Mouse (Mus musculus) neural tube, embryonic 14.5 days (tissue): ENCODE data around the gene Haus7. TPM values are rescaled to one million over a fixed set of nuclear protein-coding genes. Genes with fewer than 3 reads are reported as not detected.

Experiments
- ATAC-seq: fragments of 200-750 bp; cut with Nextera tagmentation; 2 replicates; pipeline ENCODE4 v1.8.0; 2017; ENCODE audit warnings: low read depth, mild to moderate bottlenecking, moderate TSS enrichment, moderate library complexity
- H3K27ac ChIP-seq: fragments of 300-500 bp; sonication (generic); 2 replicates; pipeline ENCODE4 v1.5.1; 2014; ENCODE audit warnings: low read depth, mild to moderate bottlenecking, control low read depth, low read length, moderate library complexity, mixed read lengths
- H3K27me3 ChIP-seq: fragments of 300-500 bp; sonication (generic); 2 replicates; pipeline ENCODE4 v1.6.1; 2014; ENCODE audit warnings: low read length; ENCODE audit not compliant: control insufficient read depth, insufficient read depth
- H3K36me3 ChIP-seq: fragments of 300-500 bp; sonication (generic); 2 replicates; pipeline ENCODE4 v1.6.1; 2014; ENCODE audit warnings: low read length, mixed read lengths; ENCODE audit not compliant: control insufficient read depth, insufficient read depth
- H3K4me1 ChIP-seq: fragments of 300-500 bp; sonication (generic); 2 replicates; pipeline ENCODE4 v1.6.1; 2014; ENCODE audit warnings: low read length; ENCODE audit not compliant: control insufficient read depth, insufficient read depth
- H3K4me2 ChIP-seq: fragments of 300-500 bp; sonication (generic); 2 replicates; pipeline ENCODE4 v1.6.1; 2014; ENCODE audit warnings: mild to moderate bottlenecking, low read depth, low read length, control low read depth
- H3K4me3 ChIP-seq: fragments of 300-500 bp; sonication (generic); 2 replicates; pipeline ENCODE4 v1.5.1; 2014; ENCODE audit warnings: low read depth, low read length, control low read depth, mixed read lengths
- H3K9ac ChIP-seq: fragments of 300-500 bp; sonication (generic); replicated peaks from 2 replicates; pipeline ENCODE4 v1.6.1; 2014; ENCODE audit warnings: low read depth, mild to moderate bottlenecking, control low read depth, low read length, mixed read lengths
- H3K9me3 ChIP-seq: fragments of 300-500 bp; sonication (generic); 2 replicates; pipeline ENCODE4 v1.6.1; 2016; ENCODE audit warnings: low read length; ENCODE audit not compliant: control insufficient read depth
- WGBS: fragments of 180-500 bp; shearing (Covaris S2); extraction: QIAGEN DNeasy Blood & Tissue Kit; methylation state at CpG from one replicate; pipeline ENCODE4 v1.1.7; 2014; 5-methylcytosine and 5-hydroxymethylcytosine counted together
- polyA plus RNA-seq: library from polyadenylated mRNA; unstranded; fragments of >200 nt; fragmentation: Nextera tagmentation; extraction: Ambion mirVana; gene quantifications from 2 replicates; pipeline ENCODE4 v1.2.1, GENCODE M21; 2014

Haus7 gene
- polyA plus RNA-seq, 1 experiment from 2014 or later = 72.1 TPM

DNA sequence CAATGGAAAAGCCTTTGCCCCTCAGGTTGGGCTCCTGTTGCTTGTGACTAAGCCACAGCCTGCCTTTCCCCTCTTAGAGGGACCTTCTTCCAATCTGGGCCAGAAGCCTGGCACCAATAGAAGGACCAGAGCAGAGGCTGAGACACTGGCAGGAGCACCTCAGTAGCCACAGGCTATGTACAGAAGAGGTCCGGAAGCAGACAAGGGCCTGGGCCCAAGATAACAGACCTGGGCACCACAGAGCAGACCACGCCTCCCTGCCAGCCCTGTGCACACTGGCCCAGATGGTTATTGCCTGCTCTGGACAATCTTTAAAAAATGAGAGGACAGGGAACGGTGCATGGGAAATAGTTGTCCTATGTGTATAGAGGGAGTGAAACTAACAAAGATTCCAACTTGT, 12.9 kb upstream of the Haus7 start:
- Histone ChIP-seq H3K9ac (no peak overlapping the region), H3K4me2 (no peak overlapping the region), H3K27ac (no peak overlapping the region), H3K27me3 (no peaks in the 10 kb centered on the region), H3K4me1 (no peaks in the 10 kb centered on the region), H3K36me3 (no peaks in the 10 kb centered on the region), H3K9me3 (no peaks in the 10 kb centered on the region), H3K4me3 (no peak overlapping the region)
- 92% methylated on average over 3 of the region's 3 CpGs for WGBS
- no peak for ATAC-seq

GRCm38 (mm10) chrX:73468752-73469151, 9.9 kb upstream of the Haus7 start:
- Histone ChIP-seq H3K4me2 (no peak overlapping the region), H3K9me3 (no peaks in the 10 kb centered on the region), H3K36me3 (no peaks in the 10 kb centered on the region), H3K27ac (no peak overlapping the region), H3K27me3 (no peaks in the 10 kb centered on the region), H3K4me1 (no peaks in the 10 kb centered on the region), H3K4me3 (no peak overlapping the region), H3K9ac (no peak overlapping the region)
- WGBS = 55% methylated on average over 1 of the region's 1 CpGs
- no peak for ATAC-seq

DNA sequence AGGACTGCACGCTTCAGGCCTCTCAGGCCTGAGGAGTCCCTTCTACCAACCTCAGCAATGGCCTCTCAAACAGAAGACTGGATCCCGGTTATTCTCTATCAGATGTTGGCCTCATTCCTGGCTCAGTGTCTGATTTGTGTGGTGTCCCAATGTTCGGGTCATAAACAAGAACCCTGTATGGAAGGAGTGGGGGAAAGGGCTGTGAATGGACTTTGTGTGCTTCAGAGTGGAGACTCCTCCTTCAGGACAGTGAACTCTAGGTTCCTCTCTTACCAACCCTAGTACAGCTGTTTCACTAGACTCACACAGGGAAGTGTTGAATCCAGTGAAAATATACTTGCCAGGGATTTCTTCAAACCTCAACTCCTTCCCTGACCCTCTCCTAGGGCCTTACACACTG, 9.5 kb upstream of the Haus7 start:
- Histone ChIP-seq H3K9ac (no peak overlapping the region), H3K9me3 (no peaks in the 10 kb centered on the region), H3K4me3 (no peak overlapping the region), H3K27me3 (no peaks in the 10 kb centered on the region), H3K4me1 (no peaks in the 10 kb centered on the region), H3K4me2 (no peak overlapping the region), H3K27ac (no peak overlapping the region), H3K36me3 (no peaks in the 10 kb centered on the region)
- WGBS = 72% methylated on average over 3 of the region's 3 CpGs
- ATAC-seq = no peak

GRCm38 (mm10) chrX:73467446-73468241, 8.8 kb upstream of the Haus7 start:
- Histone ChIP-seq H3K4me1 (no peaks in the 10 kb centered on the region), H3K27me3 (no peaks in the 10 kb centered on the region), H3K9ac (no peak overlapping the region), H3K9me3 (no peaks in the 10 kb centered on the region), H3K36me3 (no peaks in the 10 kb centered on the region), H3K4me2 (no peak overlapping the region), H3K27ac (no peak overlapping the region), H3K4me3 (no peak overlapping the region)
- no peak for ATAC-seq
- WGBS = 71% methylated on average over 5 of the region's 5 CpGs

DNA sequence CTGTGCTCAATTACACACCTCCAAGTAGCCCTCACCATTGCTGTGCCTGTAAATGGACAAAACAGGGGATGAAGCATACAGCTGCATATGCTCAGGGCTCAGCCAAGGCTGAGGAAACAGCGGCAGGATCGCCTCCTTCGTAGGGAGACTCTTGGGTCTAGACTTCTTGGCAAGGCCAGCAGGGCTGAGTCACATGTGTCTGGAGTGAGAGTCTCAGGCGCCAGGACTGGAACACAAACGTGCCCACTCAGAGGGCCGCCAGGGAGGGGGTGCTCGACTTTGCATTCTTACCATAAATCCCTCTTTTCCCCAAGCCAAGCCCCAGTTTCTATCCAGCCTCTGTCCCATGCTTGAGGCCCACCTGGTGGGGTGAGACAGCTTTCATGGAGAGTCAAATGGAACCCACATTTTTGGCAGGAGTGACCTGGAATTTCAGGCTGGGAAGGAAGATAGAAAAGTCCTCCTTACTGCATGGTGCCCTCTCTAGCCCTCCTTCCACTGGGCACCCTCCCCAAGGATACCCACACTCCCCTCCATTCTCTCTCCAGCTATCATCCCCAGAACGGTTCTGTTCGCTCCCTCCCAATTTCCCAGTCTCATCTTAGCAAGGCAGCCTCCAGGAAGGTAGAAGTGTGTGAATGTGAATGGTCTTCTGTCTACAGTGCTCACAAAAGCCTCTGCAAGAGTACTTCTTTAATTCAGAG, 6.8 kb upstream of the Haus7 start:
- ATAC-seq = no peak
- Histone ChIP-seq H3K9ac (no peak overlapping the region), H3K4me2 (no peak overlapping the region), H3K27me3 (no peaks in the 10 kb centered on the region), H3K4me3 (no peak overlapping the region), H3K36me3 (no peaks in the 10 kb centered on the region), H3K9me3 (no peaks in the 10 kb centered on the region), H3K27ac (no peak overlapping the region), H3K4me1 (no peaks in the 10 kb centered on the region)
- WGBS = 75% methylated on average over 9 of the region's 9 CpGs

- ATAC-seq = no peak
- Histone ChIP-seq H3K9me3 (no peaks in the 10 kb centered on the region), H3K27me3 (no peaks in the 10 kb centered on the region), H3K27ac (no peak overlapping the region), H3K4me1 (0 out of 2 replicates have a peak, but pooled peaks cover 4% of the 10 kb centered on the region), H3K9ac (no peak overlapping the region), H3K4me3 (no peak overlapping the region), H3K36me3 (no peaks in the 10 kb centered on the region), H3K4me2 (no peak overlapping the region)
- WGBS = 81% methylated on average over 4 of the region's 4 CpGs
Measured at GRCm38 (mm10) chrX:73460792-73461191, 1.9 kb upstream of the Haus7 start.

DNA sequence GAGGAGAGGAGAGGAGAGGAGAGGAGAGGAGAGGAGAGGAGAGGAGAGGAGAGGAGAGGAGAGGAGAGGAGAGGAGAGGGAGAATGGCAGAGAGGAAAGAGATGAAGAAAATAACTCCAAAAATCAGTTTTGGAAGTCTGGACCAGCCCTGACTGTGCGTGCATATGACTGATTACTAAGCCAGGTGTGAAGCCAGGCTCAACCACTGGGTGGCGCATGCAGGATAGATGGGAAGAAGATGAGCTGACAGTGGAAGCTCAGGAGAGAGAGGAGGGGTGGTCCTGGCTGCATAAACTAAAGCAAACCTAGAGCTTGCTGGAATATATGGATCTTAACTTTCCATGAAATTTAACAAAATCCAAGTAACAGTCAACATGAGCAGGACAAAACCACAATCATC, 6.9 kb downstream of the Haus7 start:
- H3K9ac ChIP-seq = no peak overlapping the region
- no peak overlapping the region for H3K4me3 ChIP-seq
- ATAC-seq = no peak
- H3K9me3 ChIP-seq = no peaks in the 10 kb centered on the region
- H3K27ac ChIP-seq = no peak overlapping the region
- H3K4me2 ChIP-seq = no peak overlapping the region
- H3K36me3 ChIP-seq = no peaks in the 10 kb centered on the region
- no peaks in the 10 kb centered on the region for H3K4me1 ChIP-seq
- no peaks in the 10 kb centered on the region for H3K27me3 ChIP-seq
- 11% methylated on average over 2 of the region's 2 CpGs for WGBS

DNA sequence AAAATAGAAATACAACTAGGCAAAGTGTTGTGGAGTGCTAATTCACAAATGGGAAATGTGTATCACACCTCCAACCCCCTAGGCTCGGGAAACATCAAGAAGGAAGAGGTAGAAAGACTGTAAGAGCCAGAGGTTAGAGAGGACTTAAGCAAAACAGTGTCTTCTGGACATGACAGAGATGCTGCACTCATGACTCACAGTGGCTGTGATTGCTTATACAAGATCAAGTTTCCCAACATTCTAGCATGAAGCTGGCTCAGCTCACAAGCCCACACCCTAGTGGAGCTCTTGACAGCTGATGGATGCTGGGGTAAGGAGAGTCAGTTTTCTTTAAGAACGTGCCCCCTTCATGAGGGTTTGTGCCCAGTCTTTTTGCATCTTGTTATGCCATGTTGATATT, 17.4 kb downstream of the Haus7 start:
- Histone ChIP-seq H3K4me3 (no peak overlapping the region), H3K9me3 (no peaks in the 10 kb centered on the region), H3K36me3 (no peaks in the 10 kb centered on the region), H3K27ac (no peak overlapping the region), H3K4me2 (no peak overlapping the region), H3K4me1 (no peaks in the 10 kb centered on the region), H3K9ac (no peak overlapping the region), H3K27me3 (no peaks in the 10 kb centered on the region)
- 74% methylated on average over 2 of the region's 2 CpGs for WGBS
- ATAC-seq = no peak

DNA sequence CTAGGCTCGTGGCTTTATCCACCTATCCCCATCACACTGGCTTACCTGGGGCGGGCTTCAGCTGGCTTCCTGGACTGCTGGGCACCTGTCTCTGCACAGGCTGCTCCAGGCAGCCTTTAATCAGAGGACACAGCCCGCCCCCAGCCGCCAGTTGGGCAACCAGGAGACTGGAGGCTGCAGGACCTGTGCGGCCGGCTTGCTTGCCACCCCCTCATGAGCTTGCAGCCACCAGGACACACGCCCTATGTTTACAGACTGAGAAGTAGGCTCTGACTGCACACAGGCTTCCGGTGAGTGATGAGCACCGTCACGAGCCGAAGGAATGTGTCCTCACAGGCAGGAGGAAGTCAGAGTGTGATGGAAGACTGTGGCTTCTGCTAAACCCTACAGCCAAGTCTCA, 23.6 kb downstream of the Haus7 start, which contains the start of gene Trex2:
Gene Trex2, minus strand, starts transcription at position 93 of the 400 bp plus-strand sequence.
- whole genome bisulfite sequencing = 82% methylated on average over 11 of the region's 11 CpGs

More for the DNA sequence above, 23.6 kb downstream of the Haus7 start, which contains the start of gene Trex2:
- no peak for ATAC-seq
- Histone ChIP-seq H3K27me3 (no peaks in the 10 kb centered on the region), H3K4me3 (no peak within 1 kb of the TSS), H3K36me3 (no peaks in the 10 kb centered on the region), H3K4me1 (no peaks in the 10 kb centered on the region), H3K4me2 (no peak within 1 kb of the TSS), H3K9me3 (no peaks in the 10 kb centered on the region), H3K27ac (no peak within 1 kb of the TSS), H3K9ac (no peak within 1 kb of the TSS)
